Mouse (Mus musculus): ENCODE data around the gene Tmem145. TPM values are rescaled to one million over a fixed set of nuclear protein-coding genes. Genes with fewer than 3 reads are reported as not detected.

Gene Tmem145
- total and polyA plus RNA-seq, 2 experiments from 2014 or later: 88.3 to 106 TPM

- Histone ChIP-seq H3K27ac (no peak overlapping the region), H3K4me2 (ENCODE audit: low read depth, low read length) (no peak overlapping the region), H3K4me3 (ENCODE audit: low read length) (no peak overlapping the region), H3K9ac (replicated peaks; ENCODE audit: low read length) (no peak overlapping the region), H3K27me3 (ENCODE audit: insufficient read depth, low read length) (no peaks in the 10 kb centered on the region), H3K4me1 (ENCODE audit: insufficient read depth, low read length) (peaks cover 14% of the 10 kb centered on the region), H3K36me3 (ENCODE audit: insufficient read depth, low read length) (peaks cover 21% of the 10 kb centered on the region; the same call in 1 of the 2 replicates), H3K9me3 (ENCODE audit: low read length) (no peaks in the 10 kb centered on the region)
- ATAC-seq (no peak), DNase-seq (ENCODE audit: low spot score) (no peak)
- 90% methylated on average over 30 of the region's 30 CpGs for WGBS
- TF ChIP-seq CTCF (IDR thresholded peaks at IDR 0.05; ENCODE audit: low read depth): no peak
Measured at GRCm38 (mm10) chr7:25271651-25272444, 34.1 kb upstream of the Tmem145 start.

GRCm38 (mm10) chr7:25272445-25273258, 33.3 kb upstream of the Tmem145 start:
- no peak for TF ChIP-seq CTCF (IDR thresholded peaks at IDR 0.05; ENCODE audit: low read depth)
- 90% methylated on average over 38 of the region's 38 CpGs for WGBS
- Histone ChIP-seq H3K4me3 (ENCODE audit: low read length) (no peak overlapping the region), H3K9me3 (ENCODE audit: low read length) (no peaks in the 10 kb centered on the region), H3K4me2 (ENCODE audit: low read depth, low read length) (no peak overlapping the region), H3K9ac (replicated peaks; ENCODE audit: low read length) (no peak overlapping the region; the same call in 1 of the 2 replicates), H3K27ac (no peak overlapping the region), H3K27me3 (ENCODE audit: insufficient read depth, low read length) (no peaks in the 10 kb centered on the region), H3K4me1 (ENCODE audit: insufficient read depth, low read length) (peaks cover 17% of the 10 kb centered on the region), H3K36me3 (ENCODE audit: insufficient read depth, low read length) (peaks cover 21% of the 10 kb centered on the region; the same call in 1 of the 2 replicates)
- ATAC-seq (no peak), DNase-seq (ENCODE audit: low spot score) (no peak)

GRCm38 (mm10) chr7:25273259-25274241, 32.4 kb upstream of the Tmem145 start:
- DNase-seq (ENCODE audit: low spot score) (no peak), ATAC-seq (no peak)
- Histone ChIP-seq H3K9me3 (ENCODE audit: low read length) (no peaks in the 10 kb centered on the region), H3K9ac (replicated peaks; ENCODE audit: low read length) (peak overlapping the region; percentile 35), H3K4me1 (ENCODE audit: insufficient read depth, low read length) (peaks cover 20% of the 10 kb centered on the region), H3K4me3 (ENCODE audit: low read length) (no peak overlapping the region), H3K36me3 (ENCODE audit: insufficient read depth, low read length) (peaks cover 21% of the 10 kb centered on the region; the same call in 1 of the 2 replicates), H3K27me3 (ENCODE audit: insufficient read depth, low read length) (no peaks in the 10 kb centered on the region), H3K27ac (no peak overlapping the region), H3K4me2 (ENCODE audit: low read depth, low read length) (no peak overlapping the region)
- TF ChIP-seq CTCF (IDR thresholded peaks at IDR 0.05; ENCODE audit: low read depth): no peak
- WGBS: 90% methylated on average over 22 of the region's 22 CpGs

- Histone ChIP-seq H3K27me3 (ENCODE audit: insufficient read depth, low read length) (no peaks in the 10 kb centered on the region), H3K4me1 (ENCODE audit: insufficient read depth, low read length) (peaks cover 14% of the 10 kb centered on the region), H3K4me3 (ENCODE audit: low read length) (no peak overlapping the region), H3K9me3 (ENCODE audit: low read length) (no peaks in the 10 kb centered on the region), H3K4me2 (ENCODE audit: low read depth, low read length) (no peak overlapping the region), H3K36me3 (ENCODE audit: insufficient read depth, low read length) (peaks cover 21% of the 10 kb centered on the region; the same call in 1 of the 2 replicates), H3K9ac (replicated peaks; ENCODE audit: low read length) (no peak overlapping the region; the same call in 1 of the 2 replicates), H3K27ac (no peak overlapping the region)
- ATAC-seq: no peak
- no peak for TF ChIP-seq CTCF (IDR thresholded peaks at IDR 0.05; ENCODE audit: low read depth)
- DNase-seq (ENCODE audit: low spot score): no peak
- WGBS: 50% methylated on average over 5 of the region's 5 CpGs
Measured at GRCm38 (mm10) chr7:25274571-25274970, 31.3 kb upstream of the Tmem145 start.

- H3K9ac ChIP-seq (replicated peaks; ENCODE audit: low read length): 0 out of 2 replicates have a peak overlapping the region, but pooled peaks have one; percentile 18
- no peak overlapping the region for H3K4me2 ChIP-seq (ENCODE audit: low read depth, low read length)
- peaks cover 14% of the 10 kb centered on the region for H3K4me1 ChIP-seq (ENCODE audit: insufficient read depth, low read length)
- WGBS: 86% methylated on average over 3 of the region's 3 CpGs
- DNase-seq (ENCODE audit: low spot score) (no peak), ATAC-seq (no peak)
- H3K36me3 ChIP-seq (ENCODE audit: insufficient read depth, low read length): peaks cover 21% of the 10 kb centered on the region; the same call in 1 of the 2 replicates
- H3K4me3 ChIP-seq (ENCODE audit: low read length): no peak overlapping the region
- TF ChIP-seq CTCF (IDR thresholded peaks at IDR 0.05; ENCODE audit: low read depth): no peak
- H3K27me3 ChIP-seq (ENCODE audit: insufficient read depth, low read length): no peaks in the 10 kb centered on the region
- no peaks in the 10 kb centered on the region for H3K9me3 ChIP-seq (ENCODE audit: low read length)
- H3K27ac ChIP-seq: no peak overlapping the region
Measured at GRCm38 (mm10) chr7:25274996-25275395, 30.9 kb upstream of the Tmem145 start.
